Mouse (Mus musculus) mature B cell (primary cell): ENCODE measurements around the gene Gm21981.
"Not testable (repeated sequence)": the region's sequence is repeated elsewhere in the genome, so short reads cannot be mapped to it uniquely, and the experiment has no call there.

Experiments
- in situ Hi-C: fragments of 300-500 bp; cut with MboI; formaldehyde crosslinking; loops from 2 replicates; pipeline ENCODE4 v1.14.3; 2019

The Gm21981 gene

DNA sequence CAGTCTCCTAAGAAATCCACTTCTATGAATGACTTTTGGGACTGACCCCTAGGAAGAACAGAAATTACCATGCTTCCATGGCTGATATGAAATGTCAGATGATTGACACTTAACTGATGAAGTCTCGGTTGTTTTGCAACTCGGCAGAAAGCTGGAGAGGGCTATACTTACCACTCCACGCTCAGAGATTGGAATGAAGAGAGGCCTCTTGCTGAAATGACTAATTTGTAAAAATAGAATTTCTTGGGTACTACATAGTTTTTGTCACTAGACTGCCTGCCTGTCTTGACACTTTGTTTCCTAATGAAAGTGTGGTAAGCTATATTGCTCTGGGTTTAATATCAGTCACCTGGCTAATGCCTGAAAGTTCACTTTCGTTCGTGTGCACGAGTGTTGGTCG is 29.8 kb downstream of the Gm21981 start:
- in situ Hi-C loops: no loop called here

DNA sequence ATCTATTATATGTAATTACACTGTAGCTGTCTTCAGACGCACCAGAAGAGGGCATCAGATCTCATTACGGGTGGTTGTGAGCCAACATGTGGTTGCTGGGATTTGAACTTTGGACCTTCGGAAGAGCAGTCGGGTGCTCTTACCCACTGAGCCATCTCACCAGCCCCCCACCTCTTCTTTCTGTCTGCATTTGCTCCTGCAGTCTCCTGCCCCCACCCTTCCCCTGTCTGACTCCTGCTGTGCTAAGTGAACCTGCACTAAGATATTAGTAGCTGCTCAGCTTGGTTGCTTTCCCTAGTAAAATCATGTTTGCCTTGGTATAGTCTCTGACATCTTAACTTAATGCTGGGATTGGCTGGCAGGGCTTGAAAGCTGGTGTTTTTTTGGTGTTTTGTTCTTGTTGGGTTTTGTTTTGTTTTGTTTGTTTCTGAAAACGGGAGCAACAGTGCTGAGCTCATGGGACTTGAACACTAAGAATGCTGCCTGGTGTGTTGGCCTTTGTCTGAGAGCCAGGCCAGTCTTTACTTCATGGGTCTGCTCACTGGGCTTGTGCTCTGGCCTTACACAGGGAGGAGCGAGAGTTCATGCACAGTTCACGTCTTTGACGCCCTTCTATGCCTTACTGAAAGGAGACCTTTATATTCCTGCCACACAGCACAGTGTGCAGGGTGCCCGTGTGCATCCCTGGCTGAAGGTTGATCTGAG is 31.1 kb downstream of the Gm21981 start:
- in situ Hi-C loops: no loop called here

DNA sequence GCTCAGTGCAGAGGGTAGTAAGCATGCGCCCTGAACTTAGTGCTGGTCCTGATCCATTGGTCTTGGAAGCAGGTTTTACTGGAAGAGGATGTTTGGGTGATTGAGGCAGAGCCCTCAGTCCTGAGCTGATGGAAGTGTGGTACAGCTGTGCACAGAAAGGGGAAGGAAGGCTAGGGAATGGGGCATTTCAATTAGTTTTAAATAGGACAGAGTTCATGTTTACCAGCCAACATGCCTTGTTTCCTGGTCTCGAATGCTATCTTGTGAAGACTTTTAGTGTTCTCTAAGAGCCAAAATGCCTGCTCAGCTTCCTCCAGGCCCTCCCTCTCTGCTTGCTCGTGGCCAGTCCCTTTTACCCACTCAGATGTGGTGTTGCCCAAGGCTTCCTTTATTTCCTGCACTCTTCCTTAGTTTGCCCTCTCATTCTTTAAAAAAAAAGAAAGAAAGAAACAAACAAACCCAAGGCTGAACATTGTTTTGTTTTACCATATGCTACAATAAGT is 35.5 kb downstream of the Gm21981 start:
- in situ Hi-C loops: no loop called here

DNA sequence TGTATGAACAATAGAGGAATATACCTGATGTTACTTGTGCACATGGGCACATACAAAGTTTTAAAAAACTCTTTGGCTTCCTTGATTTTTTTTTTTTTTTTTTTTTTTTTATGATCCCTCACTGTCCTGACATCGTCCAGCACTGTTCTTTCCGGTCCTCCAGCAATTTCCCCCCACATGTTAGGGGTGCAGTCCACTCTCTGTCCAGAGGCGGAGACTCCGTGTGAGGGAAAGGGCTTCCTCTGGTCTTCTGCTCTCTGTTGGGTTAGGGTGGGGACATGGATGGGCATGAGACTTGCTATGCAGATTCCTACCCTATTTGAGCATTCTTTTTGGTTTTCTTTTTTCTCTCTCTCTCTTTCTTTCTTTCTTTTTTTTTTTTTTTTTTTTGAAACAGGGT is 36.4 kb downstream of the Gm21981 start:
- in situ Hi-C loops: no loop called here

DNA sequence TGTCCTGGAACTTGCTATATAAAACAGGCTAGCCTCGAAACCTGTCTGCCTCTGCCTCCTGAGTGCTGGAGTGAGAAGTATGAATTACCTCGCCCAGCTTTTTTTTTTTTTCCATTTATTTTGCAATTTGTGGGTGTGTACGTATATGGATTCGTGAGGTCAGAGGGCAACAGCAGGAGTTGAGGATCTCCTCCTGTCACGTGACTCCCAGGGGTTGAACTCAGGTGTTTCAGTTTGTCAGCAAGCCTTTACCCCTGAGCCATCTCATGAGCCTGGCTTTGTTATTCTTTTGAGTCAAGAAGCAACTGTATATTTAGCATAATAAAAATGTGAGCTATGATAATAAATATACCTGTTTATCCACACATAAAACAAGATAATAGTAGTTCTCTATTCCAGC is 38.6 kb downstream of the Gm21981 start:
- in situ Hi-C loops: no loop called here

DNA sequence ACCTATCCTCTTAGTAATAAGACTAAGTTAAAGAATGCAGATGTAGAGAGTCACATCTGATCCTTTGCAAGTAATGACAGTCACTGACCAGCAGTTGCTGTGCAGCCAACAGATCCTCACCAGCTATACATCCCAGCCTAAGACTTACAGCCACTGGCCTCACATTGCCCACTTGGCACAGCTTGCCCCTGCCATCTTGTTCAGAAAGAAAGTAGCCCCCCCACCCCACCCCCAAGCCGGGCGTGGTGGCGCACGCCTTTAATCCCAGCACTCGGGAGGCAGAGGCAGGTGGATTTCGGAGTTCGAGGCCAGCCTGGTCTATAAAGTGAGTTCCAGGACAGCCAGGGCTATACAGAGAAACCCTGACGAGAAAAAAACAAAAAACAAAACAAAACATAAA is 39.9 kb downstream of the Gm21981 start:
- in situ Hi-C loops: not testable (repeated sequence)

DNA sequence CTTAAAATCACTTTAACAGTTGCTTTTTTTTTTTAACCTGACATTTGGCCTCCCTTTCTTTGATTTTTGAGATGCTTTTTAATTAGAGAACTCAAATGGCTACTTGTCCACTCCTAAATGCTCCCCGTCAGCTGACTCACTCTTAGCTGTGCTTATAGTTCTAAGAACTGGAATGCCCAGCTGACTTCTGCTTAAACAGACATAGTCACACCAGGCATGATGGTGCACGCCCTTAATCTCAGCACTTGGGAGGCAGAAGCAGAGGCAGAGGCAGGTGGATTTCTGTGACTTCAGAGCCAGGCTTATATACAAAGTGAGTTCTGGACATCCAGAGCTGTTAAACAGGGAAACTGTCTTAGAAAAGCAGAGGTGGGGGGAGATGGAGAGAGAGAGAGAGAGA is 42.3 kb downstream of the Gm21981 start:
- in situ Hi-C loops: no loop called here

DNA sequence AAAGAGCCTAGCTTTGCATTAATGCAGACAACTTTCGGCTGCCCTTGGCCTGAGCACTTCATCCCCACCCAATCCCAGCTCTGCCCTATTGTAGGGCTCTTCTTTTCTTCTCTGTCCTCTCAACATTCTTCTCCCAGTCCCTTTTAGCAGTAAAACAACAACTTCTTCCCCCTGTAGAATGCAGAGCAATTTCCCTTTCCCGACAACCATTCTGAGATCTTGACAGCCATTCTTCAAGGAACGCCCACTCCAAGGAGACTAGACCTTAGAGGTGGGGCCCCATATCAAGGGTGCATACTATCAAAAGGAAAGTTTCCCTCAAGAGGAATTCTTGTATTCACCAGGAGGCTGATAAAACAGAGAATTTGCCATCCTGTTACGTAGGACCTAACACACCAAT is 45.3 kb downstream of the Gm21981 start:
- in situ Hi-C loops: no loop called here

DNA sequence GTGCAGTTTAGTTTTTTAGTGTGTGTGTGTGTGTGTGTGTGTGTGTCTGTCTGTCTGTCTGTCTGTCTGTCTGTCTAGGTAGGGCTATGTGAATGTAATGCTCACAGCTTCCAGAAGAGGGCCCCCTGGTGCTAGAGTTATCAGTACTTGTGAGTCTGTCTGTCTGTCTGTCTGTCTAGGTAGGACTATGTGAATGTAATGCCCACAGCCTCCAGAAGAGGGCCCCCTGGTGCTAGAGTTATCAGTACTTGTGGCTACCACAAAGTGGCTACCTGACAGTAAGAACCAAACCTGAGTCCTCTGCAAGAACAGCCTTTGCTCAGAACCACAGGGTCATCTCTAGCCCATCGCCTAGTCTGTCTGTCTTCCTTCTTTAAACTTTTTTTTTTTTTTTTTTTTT is 47.6 kb downstream of the Gm21981 start:
- in situ Hi-C loops: no loop called here

DNA sequence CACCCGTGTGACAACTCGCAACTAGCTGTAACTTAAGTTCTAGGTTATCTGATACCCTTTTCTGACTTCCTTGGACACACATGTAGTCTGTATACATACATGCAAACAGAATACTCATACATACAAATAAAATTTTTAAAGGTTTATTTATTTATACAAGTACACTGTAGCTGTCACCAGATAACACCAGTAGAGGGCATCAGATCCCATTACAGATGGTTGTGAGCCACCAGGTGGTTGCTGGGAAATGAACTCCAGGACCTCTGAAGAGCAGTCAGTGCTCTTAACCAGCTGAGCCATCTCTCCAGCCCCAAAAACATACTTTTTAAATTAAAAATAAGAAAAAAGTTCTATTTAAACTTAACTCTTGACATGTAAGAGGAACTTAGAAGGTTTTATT is 51.3 kb downstream of the Gm21981 start:
- in situ Hi-C loops: no loop called here
